Mouse (Mus musculus) embryo, embryonic 11.5 days (tissue): ENCODE data around the gene Flt1.
A peak's percentile ranks its signal among the peaks of the same experiment; 100 is the strongest.
"Not testable (repeated sequence)": the region's sequence is repeated elsewhere in the genome, so short reads cannot be mapped to it uniquely, and the experiment has no call there.

Experiments used
- DNase-seq: peaks from one replicate; pipeline ENCODE4 v3.0.0-alpha.2; 2012; ENCODE audit warnings: low read depth, low spot score

The Flt1 gene

GRCm38 (mm10) chr5:147614659-147615058 is 111.2 kb downstream of the Flt1 start:
- no peak for DNase-seq

DNA sequence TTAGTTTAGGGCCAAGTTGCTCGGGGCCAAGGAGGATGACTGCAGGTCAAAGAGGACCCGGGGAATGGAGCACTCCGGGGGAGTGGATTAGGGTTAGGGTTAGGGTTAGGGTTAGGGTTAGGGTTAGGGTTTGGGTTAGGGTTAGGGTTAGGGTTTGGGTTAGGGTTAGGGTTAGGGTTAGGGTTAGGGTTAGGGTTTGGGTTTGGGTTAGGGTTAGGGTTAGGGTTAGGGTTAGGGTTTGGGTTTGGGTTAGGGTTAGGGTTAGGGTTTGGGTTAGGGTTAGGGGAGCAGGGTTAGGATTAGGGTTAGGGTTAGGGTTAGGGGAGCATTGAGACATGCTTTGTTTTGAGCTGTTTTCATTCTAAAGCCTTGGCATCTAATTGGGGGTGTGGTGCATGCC is 114.5 kb downstream of the Flt1 start:
- not testable (repeated sequence) for DNase-seq

DNA sequence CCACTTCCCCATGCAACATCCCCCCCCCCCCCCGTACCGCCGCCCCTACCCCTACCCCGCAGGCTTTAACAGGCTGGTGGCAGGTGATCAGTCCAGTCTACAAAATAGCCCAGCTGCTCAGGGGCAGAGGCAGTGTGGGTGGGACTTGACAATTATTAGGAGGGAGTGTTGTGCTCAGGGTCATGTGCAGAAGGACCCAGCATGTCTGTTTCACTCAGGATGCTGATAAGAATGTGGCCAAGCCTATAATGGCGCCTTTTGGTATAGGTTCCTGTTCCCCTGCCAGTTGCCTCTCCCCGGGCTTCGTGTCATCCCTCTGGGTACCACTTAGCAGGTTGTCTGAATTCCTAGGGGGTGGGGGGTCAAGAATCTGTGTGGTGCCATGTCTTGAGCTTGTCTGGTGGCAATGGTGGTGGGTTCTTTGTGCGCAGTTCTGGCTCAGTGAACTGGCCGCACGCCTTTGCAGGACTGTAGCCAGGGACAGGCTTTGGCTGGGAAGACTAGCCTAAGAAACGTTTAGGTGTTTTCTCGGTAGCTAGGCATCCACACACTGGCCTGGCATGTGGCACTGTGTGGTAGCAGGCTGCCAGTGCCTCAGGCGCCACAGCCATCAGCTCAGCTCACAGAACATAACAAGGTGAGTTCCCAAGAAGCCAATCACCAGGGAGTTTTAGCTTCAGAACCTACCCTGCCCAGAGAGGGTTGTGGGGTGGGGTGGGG is 118.4 kb downstream of the Flt1 start:
- no peak for DNase-seq

- no peak for DNase-seq
Measured at GRCm38 (mm10) chr5:147606751-147607150, 119.1 kb downstream of the Flt1 start.

- DNase-seq = no peak
Measured at GRCm38 (mm10) chr5:147601460-147602360, 124.1 kb downstream of the Flt1 start.

GRCm38 (mm10) chr5:147597825-147598224 is 128.0 kb downstream of the Flt1 start:
- DNase-seq = no peak

DNA sequence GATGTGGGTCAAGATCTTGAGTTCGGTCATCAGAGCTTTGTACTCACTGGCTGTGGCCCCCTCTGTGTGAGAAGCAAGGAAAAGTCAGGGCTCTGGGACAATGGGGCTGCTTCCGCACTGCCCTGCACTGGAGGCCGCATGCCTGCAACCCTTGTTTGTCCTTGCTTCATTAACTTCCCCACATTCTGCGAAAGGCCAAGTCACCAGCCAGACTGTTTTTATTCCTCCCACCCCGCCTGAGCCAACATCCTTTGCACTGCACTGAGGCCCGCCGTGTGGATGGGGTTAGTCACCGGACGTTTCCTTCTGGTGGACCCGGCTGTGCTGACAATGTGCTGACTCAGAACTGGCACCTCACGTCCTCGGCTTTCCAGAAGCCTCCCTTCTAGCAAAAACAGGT is 136.0 kb downstream of the Flt1 start:
- DNase-seq = no peak

GRCm38 (mm10) chr5:147585070-147585469 is 140.7 kb downstream of the Flt1 start:
- no peak for DNase-seq

DNA sequence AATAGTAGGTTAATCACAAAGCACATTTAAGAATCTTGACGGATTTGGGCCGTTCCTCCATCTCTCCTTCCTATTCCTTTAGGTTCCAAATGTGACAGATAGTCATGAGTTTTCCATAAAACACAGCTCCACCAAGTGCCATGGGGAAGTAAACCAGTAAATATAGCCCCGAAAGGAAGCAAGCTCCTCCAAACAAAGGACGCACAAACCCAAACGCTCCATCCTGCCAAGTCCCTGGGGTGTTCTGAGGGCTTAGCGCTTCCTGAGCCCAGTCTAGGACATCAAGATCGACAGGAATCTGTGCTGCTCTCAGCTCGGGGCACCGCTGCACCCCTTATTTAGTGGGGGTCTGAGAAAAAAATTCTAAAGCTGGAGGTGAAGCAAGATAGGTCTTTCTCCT is 141.2 kb downstream of the Flt1 start:
- DNase-seq = no peak

DNA sequence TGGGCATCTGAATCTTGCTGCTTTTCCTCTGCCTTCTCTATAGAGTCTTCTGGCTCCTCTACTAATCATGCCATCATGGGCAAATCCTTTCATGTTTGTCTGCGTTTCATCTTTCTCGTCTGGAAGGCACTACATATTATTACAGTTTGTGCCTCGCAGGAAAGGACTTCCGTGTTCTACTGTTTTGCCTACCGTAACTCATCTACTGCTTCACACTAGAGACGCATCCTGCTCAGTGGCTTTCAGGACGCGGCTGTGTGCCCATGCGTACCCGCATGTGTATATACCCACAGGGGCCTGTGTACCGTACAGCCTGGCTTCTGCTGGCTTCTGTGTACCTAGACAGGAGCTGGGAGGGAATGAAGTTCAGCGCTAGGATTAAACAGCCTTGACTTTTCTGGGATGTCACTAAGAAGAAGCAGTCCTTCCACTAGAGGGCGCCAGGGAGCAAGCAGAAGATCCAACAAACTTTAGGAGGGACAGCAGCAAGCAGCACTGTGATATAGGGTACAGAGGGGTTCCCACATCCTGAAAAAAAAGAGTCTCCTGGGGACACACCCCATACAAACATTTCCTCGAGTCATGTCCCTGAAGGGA is 142.0 kb downstream of the Flt1 start:
- peak; percentile 64 for DNase-seq

DNA sequence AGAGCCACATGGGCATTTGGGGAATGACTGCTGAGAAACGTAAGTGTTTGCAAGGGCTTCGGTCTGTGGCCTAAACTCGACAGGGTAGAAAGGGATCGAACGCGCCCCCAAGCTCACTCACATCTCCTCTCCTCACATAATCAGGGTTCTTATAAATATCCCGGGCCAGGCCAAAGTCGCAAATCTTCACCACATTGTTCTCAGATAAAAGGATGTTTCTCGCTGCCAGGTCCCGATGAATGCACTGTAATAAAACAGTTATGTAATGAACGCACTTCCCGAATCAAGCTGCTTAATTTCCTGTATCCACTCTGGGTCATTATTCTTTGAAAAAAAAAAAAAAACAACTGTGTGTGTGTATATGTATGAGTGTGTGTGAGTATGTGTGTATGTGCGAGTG is 145.6 kb downstream of the Flt1 start:
- DNase-seq = no peak

- DNase-seq = no peak
Measured at GRCm38 (mm10) chr5:147579691-147580090, 146.1 kb downstream of the Flt1 start.

DNA sequence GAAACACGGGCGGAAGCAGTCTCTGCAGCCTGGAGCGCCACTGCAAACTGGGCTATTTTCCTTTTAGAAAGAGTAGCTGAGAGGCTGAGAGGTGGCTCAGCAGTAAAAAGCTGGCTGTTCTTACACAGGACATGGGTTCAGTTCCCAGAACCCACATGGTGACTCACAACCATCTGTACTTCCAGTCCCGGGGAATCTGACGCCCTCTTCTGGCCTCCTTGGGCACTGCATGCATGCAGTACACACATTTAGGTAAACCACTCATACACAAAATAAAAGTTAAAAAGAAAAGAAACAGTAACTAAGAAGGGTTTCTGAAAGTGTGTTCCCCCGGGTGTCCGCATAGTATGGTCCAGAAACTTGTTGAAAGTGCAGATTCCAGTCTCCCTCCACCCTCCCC is 146.7 kb downstream of the Flt1 start:
- DNase-seq = no peak

DNA sequence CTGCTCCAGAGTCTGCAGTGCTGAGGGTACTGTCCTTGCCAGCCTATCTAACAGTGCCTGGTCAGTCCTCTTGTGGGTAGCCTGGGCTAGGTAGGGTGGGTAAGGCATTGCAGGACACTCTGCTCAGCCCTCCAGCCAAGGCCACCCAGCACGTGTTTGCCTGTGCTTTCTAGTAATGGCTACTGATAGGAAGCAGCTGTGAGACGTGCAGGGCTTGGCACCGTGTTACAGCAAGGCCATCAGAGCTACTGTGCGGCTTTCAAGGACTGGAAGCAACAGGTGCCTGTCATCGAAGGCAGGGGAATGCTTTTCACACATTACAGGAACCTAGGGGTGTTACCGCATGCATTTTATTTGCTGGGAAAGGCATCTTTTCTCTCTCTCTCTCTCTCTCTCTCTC is 148.8 kb downstream of the Flt1 start:
- DNase-seq = no peak

DNA sequence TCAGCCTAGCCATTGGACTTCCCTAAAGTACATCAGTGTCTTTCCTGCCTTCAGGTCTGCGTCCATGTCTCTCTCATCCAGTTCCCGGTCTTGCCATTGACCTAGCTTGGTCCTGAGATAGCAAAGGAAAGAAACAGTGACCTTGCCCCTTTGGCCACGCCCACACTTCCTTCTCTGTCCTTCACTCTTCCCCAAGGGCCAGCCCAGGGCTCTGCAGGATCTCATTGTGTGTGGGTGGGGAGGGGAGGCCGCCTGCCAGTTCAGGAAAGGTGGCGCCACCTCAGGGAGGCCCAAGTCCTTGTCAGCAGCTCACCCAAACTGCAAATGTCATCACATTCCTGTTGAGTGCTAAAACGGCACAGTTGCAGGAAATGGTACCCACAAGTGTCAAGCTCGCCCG is 151.3 kb downstream of the Flt1 start:
- no peak for DNase-seq

- DNase-seq = no peak
Measured at GRCm38 (mm10) chr5:147573555-147573954, 152.3 kb downstream of the Flt1 start.

- no peak for DNase-seq
Measured at GRCm38 (mm10) chr5:147572695-147573094, 153.1 kb downstream of the Flt1 start.

GRCm38 (mm10) chr5:147566335-147566734 is 159.5 kb downstream of the Flt1 start:
- no peak for DNase-seq

DNA sequence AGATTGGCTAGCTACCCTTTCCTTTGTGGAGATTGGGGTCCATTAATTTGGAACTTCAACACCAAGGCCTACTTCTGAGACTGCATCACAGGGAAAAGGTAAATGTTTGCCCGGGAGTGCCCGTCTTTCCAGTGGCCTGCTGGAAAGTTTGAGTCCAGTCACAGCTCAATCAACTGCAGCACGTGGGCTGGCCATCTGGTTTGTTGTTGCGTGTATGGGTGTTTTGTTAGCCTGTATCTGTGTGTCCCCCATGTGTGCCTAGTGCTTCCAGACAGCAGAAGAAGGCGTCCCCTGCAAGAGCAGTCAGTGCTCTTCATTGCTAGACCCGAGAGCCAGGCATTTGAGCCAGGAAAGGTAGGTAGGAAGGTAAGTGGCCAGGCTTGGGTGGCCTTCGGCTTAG is 160.4 kb downstream of the Flt1 start:
- DNase-seq = no peak

DNA sequence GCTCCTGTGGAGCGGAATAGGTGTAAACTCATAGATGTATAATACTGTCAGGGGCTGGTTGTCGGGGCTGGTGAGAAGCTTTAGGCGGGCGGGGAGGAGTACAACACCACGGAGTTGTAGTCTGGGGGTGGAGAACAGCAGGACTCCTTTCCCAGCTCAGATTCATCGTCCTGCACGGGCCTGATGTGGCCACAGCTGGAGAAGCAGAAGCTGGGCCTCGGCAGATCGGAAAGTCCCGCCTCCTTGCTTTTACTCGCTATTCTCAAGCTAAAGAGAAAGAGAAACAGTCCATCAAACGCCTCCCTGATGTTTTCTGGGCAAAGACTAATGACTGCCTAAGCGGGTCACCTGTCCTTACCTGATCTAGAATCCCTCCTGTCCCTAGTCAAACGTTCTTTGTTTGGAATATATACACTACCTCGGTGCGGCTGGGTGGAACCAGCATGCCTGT is 161.6 kb downstream of the Flt1 start:
- DNase-seq = no peak

- no peak for DNase-seq
Measured at GRCm38 (mm10) chr5:147563511-147564139, 162.2 kb downstream of the Flt1 start.

- not testable (repeated sequence) for DNase-seq
Measured at GRCm38 (mm10) chr5:147557641-147558040, 168.2 kb downstream of the Flt1 start.
